Mouse (Mus musculus) layer of hippocampus, postnatal 25 days (tissue): ENCODE results near the gene Veph1. TPM values are rescaled to one million over a fixed set of nuclear protein-coding genes. Genes with fewer than 3 reads are reported as not detected.

Experiments used
- DNase-seq, 2 experiments: peaks; one replicate each; pipeline ENCODE4 v3.0.0; 2022; ENCODE audit warnings: mixed read lengths in 2 of 2, low spot score in 1 of 2; ENCODE audit errors: extremely low spot score in 1 of 2
- total RNA-seq, 2 experiments: library from RNA; stranded (reverse); gene quantifications; 2 replicates each; pipeline ENCODE4 v1.2.3; 2021

The Veph1 gene
- total RNA-seq, 2 experiments from 2014 or later = 0.32 to 0.47 TPM

- no peak for DNase-seq
These were observed 261.4 kb downstream of the Veph1 start for GRCm38 (mm10) chr3:66035226-66035625.

- no peak for DNase-seq
These were observed 263.3 kb downstream of the Veph1 start for GRCm38 (mm10) chr3:66033346-66033745.

GRCm38 (mm10) chr3:66025454-66025853 lies 271.2 kb downstream of the Veph1 start:
- DNase-seq = no peak

- no peak for DNase-seq
These were observed 272.3 kb downstream of the Veph1 start for GRCm38 (mm10) chr3:66024220-66024792.

GRCm38 (mm10) chr3:66019171-66019570 lies 277.5 kb downstream of the Veph1 start:
- no peak for DNase-seq

GRCm38 (mm10) chr3:66007632-66008401 lies 288.8 kb downstream of the Veph1 start:
- no peak for DNase-seq

- DNase-seq = no peak
These were observed 291.6 kb downstream of the Veph1 start for GRCm38 (mm10) chr3:66004989-66005388.

- no peak for DNase-seq
These were observed 292.3 kb downstream of the Veph1 start for GRCm38 (mm10) chr3:66004220-66004951.

Other genes starting within 250 kb of the Veph1 start
- 1 to 10 TPM; 2.0 to 2.3 TPM for gene Ptx3, start 76.9 kb downstream of the Veph1 start, total RNA-seq